Mouse (Mus musculus) thymus, postnatal 0 days (tissue): ENCODE results near the gene Lrrk2. TPM values are rescaled to one million over a fixed set of nuclear protein-coding genes. Genes with fewer than 3 reads are reported as not detected.

Experiments
- DNase-seq: peaks from one replicate; pipeline ENCODE4 v3.0.0-alpha.2; 2015; ENCODE audit warnings: low spot score
- polyA plus RNA-seq: library from polyadenylated mRNA; unstranded; fragments of >200 nt; fragmentation: Nextera tagmentation; extraction: Ambion mirVana; gene quantifications from 2 replicates; pipeline ENCODE4 v1.2.1, GENCODE M21; 2015

The Lrrk2 gene
- polyA plus RNA-seq, 1 experiment from 2014 or later, result 0.92 TPM

GRCm38 (mm10) chr15:91685880-91686563 is 13.0 kb downstream of the Lrrk2 start:
- no peak for DNase-seq

- DNase-seq, result no peak
These were observed 17.7 kb downstream of the Lrrk2 start for GRCm38 (mm10) chr15:91690648-91691047.

GRCm38 (mm10) chr15:91693051-91693450 is 20.1 kb downstream of the Lrrk2 start:
- no peak for DNase-seq

- no peak for DNase-seq
These were observed 20.9 kb downstream of the Lrrk2 start for GRCm38 (mm10) chr15:91693856-91694255.

- no peak for DNase-seq
These were observed 27.9 kb downstream of the Lrrk2 start for GRCm38 (mm10) chr15:91700841-91701240.

- no peak for DNase-seq
These were observed 30.2 kb downstream of the Lrrk2 start for GRCm38 (mm10) chr15:91702991-91703715.

GRCm38 (mm10) chr15:91704091-91704490 is 31.1 kb downstream of the Lrrk2 start:
- DNase-seq, result no peak

GRCm38 (mm10) chr15:91709207-91710130 is 36.5 kb downstream of the Lrrk2 start:
- no peak for DNase-seq

GRCm38 (mm10) chr15:91735216-91735922 is 62.4 kb downstream of the Lrrk2 start:
- DNase-seq, result no peak

- peak; percentile 52 for DNase-seq
These were observed 64.0 kb downstream of the Lrrk2 start for GRCm38 (mm10) chr15:91736791-91737533.

GRCm38 (mm10) chr15:91738808-91739207 is 65.8 kb downstream of the Lrrk2 start:
- DNase-seq, result no peak

- no peak for DNase-seq
These were observed 72.5 kb downstream of the Lrrk2 start for GRCm38 (mm10) chr15:91745501-91745900.

- DNase-seq, result peak; percentile 16
These were observed 79.1 kb downstream of the Lrrk2 start for GRCm38 (mm10) chr15:91752111-91752510.

GRCm38 (mm10) chr15:91753378-91754080 is 80.6 kb downstream of the Lrrk2 start:
- no peak for DNase-seq

GRCm38 (mm10) chr15:91754546-91754945 is 81.6 kb downstream of the Lrrk2 start:
- peak; percentile 50 for DNase-seq

- DNase-seq, result no peak
These were observed 82.8 kb downstream of the Lrrk2 start for GRCm38 (mm10) chr15:91755756-91756155.

- DNase-seq, result no peak
These were observed 99.1 kb downstream of the Lrrk2 start for GRCm38 (mm10) chr15:91772041-91772440.

- DNase-seq, result no peak
These were observed 106.2 kb downstream of the Lrrk2 start for GRCm38 (mm10) chr15:91779166-91779565.

GRCm38 (mm10) chr15:91781172-91781571 is 108.2 kb downstream of the Lrrk2 start:
- DNase-seq, result peak; percentile 32

GRCm38 (mm10) chr15:91788338-91788737 is 115.4 kb downstream of the Lrrk2 start:
- DNase-seq, result no peak
